Mouse (Mus musculus): Measurements from ENCODE around the gene Spag17.

GRCm38 (mm10) chr3:100189444-100189843 lies 304.2 kb downstream of the Spag17 start:
- TF ChIP-seq CTCF (IDR thresholded peaks at IDR 0.05; ENCODE audit: insufficient read depth, low read depth, low read length) (no peak), POLR2A (IDR thresholded peaks at IDR 0.05; ENCODE audit: insufficient read depth, low read depth, low read length) (no peak)

All from olfactory bulb, adult 2 months (tissue).